Mouse (Mus musculus) heart, embryonic 16.5 days (tissue): ENCODE measurements at regions not wholly inside any gene's neighbourhood (a gene's known extent, or its start where the extent isn't known, plus 50 kb on each side); places are given as distances from the start of the nearest gene placed in this dataset.
A peak's percentile ranks its signal among the peaks of the same experiment; 100 is the strongest.

Experiments
- ATAC-seq: fragments of 200-750 bp; cut with Nextera tagmentation; replicated peaks from 2 replicates; pipeline ENCODE4 v1.8.0; 2017; ENCODE audit warnings: moderate number of reproducible peaks; ENCODE audit not compliant: insufficient read depth, low FRiP score; ENCODE audit errors: extremely low read depth
- H3K27ac ChIP-seq: fragments of 300-500 bp; sonication (generic); 2 replicates; pipeline ENCODE4 v1.5.1; 2014; ENCODE audit warnings: mild to moderate bottlenecking, low read length, control low read depth, moderate library complexity
- H3K27me3 ChIP-seq: fragments of 300-500 bp; sonication (generic); 2 replicates; pipeline ENCODE4 v1.6.1; 2014; ENCODE audit warnings: low read length, mixed read lengths; ENCODE audit not compliant: control insufficient read depth, insufficient read depth
- H3K36me3 ChIP-seq: fragments of 300-500 bp; sonication (generic); 2 replicates; pipeline ENCODE4 v1.6.1; 2014; ENCODE audit not compliant: control insufficient read depth, insufficient read depth
- H3K4me1 ChIP-seq: fragments of 300-500 bp; sonication (generic); 2 replicates; pipeline ENCODE4 v1.6.1; 2014; ENCODE audit warnings: low read length, mixed read lengths; ENCODE audit not compliant: control insufficient read depth, insufficient read depth
- H3K4me2 ChIP-seq: fragments of 300-500 bp; sonication (generic); 2 replicates; pipeline ENCODE4 v1.6.1; 2014; ENCODE audit warnings: low read depth, mild to moderate bottlenecking, control low read depth, low read length
- H3K4me3 ChIP-seq: fragments of 300-500 bp; sonication (generic); 2 replicates; pipeline ENCODE4 v1.5.1; 2014; ENCODE audit warnings: mild to moderate bottlenecking, control low read depth, low read length
- H3K9ac ChIP-seq: fragments of 300-500 bp; sonication (generic); 2 replicates; pipeline ENCODE4 v1.6.1; 2014; ENCODE audit warnings: low read length, control low read depth
- H3K9me3 ChIP-seq: fragments of 300-500 bp; sonication (generic); replicated peaks from 2 replicates; pipeline ENCODE4 v1.6.1; 2016; ENCODE audit warnings: low read length; ENCODE audit not compliant: control insufficient read depth
- whole genome bisulfite sequencing: fragments of 180-500 bp; shearing (Covaris S2); extraction: QIAGEN DNeasy Blood & Tissue Kit; methylation state at CpG from one replicate; pipeline ENCODE4 v1.1.7; 2014; 5-methylcytosine and 5-hydroxymethylcytosine counted together

DNA sequence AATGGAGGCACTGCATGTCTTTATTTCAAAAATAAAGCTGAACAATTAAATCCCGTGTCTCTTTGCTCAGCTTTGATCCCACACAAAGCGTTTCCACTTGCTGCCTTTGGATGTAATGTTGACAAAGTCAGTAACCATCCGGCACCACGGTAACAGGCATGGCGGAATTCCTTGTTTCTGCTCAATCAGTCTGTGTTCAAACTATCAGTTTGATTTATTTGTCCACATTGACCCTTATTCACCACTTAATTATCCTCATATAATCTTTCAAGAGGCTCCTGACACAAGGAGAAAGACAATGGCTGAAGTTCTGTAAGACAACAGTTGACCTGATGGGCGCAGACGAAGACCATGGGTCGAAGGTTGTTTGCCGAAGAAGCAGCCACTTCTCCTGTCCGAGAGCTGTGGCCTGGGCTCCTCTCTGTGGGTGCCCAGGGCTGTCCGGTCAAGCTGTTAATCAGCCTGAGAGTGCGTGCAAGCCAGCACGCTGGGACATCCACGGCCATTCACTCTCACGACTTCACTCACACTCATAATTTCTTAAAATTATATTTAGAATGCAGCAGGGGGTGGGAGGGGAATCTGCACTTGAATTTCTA is 106.1 kb upstream of the Ifngr1 start:
- Histone ChIP-seq H3K9ac (no peak overlapping the region), H3K27ac (no peak overlapping the region), H3K9me3 (no peaks in the 10 kb centered on the region), H3K4me1 (no peaks in the 10 kb centered on the region), H3K4me3 (no peak overlapping the region), H3K27me3 (no peaks in the 10 kb centered on the region), H3K36me3 (no peaks in the 10 kb centered on the region), H3K4me2 (no peak overlapping the region)
- 75% methylated on average over 15 of the region's 15 CpGs for WGBS
- ATAC-seq: no peak

DNA sequence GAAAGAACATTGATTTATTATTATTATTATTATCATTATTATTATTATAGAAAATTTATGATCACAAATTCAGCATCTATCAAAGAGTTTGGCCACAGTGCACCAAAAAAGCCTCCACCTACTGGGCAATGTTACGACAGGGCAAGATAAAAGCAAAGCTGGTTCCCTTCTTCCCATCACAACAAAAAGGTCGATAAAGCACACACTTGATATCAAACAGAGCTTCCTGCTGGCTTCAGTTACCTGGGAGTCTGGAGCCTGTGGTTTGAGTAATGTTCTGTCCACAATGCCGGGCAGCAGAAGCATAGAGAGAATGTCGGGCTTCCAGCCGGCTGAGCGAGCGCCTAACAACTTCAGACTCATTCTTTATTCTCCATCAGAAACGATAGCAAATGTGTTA is 101.2 kb upstream of the Ifngr1 start:
- WGBS: 34% methylated on average over 8 of the region's 8 CpGs
- no peak overlapping the region for H3K27ac ChIP-seq
- H3K4me1 ChIP-seq: peaks cover 5% of the 10 kb centered on the region
- H3K27me3 ChIP-seq: no peaks in the 10 kb centered on the region
- no peaks in the 10 kb centered on the region for H3K9me3 ChIP-seq
- H3K4me3 ChIP-seq: no peak overlapping the region
- no peak overlapping the region for H3K4me2 ChIP-seq
- H3K9ac ChIP-seq: no peak overlapping the region
- H3K36me3 ChIP-seq: no peaks in the 10 kb centered on the region
- no peak for ATAC-seq

DNA sequence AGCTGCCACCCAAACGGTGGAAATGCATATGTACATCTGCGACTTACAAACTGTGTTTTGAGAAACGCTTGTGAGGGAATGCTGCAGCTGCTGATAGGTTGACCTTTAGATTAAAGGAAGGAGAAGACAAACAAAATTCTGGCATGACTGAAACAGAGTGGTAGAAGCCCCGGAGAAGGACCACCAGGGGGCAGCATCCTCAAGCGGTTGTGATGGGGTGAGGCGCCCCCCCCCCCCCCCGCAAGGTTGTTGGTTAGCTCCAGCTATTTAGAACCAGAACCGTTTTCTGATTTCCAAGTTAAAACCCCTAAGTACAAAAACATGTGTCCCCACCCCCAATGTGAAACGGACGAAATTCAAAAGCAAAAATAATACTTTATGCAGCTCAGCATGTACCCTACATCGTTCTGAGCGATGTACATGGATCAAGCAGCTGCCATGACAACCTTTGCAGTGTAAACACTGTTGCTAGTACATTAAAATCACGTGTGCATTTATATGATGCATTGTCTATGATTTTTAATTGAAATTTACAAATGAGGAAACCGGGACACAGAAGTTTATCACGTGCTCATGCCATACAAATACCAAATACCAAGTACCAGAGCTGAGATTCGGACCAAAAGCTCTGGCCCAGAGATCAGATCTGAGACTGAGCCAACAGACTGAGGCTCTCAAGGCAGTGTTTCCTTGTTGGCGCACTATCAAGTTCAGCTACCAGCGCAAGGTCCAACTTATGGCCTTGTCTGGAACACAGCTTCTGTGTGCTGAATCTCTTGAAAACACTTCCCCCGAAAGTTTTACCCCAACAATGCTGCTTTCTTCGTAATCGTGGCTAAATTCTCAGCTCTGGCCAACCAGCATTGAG is 100.0 kb upstream of the Ifngr1 start:
- peaks cover 5% of the 10 kb centered on the region for H3K4me1 ChIP-seq
- no peaks in the 10 kb centered on the region for H3K36me3 ChIP-seq
- no peaks in the 10 kb centered on the region for H3K27me3 ChIP-seq
- H3K4me2 ChIP-seq: no peak overlapping the region
- H3K9ac ChIP-seq: no peak overlapping the region
- ATAC-seq: no peak
- H3K9me3 ChIP-seq: no peaks in the 10 kb centered on the region
- H3K27ac ChIP-seq: no peak overlapping the region
- no peak overlapping the region for H3K4me3 ChIP-seq
- 50% methylated on average over 21 of the region's 21 CpGs for WGBS

DNA sequence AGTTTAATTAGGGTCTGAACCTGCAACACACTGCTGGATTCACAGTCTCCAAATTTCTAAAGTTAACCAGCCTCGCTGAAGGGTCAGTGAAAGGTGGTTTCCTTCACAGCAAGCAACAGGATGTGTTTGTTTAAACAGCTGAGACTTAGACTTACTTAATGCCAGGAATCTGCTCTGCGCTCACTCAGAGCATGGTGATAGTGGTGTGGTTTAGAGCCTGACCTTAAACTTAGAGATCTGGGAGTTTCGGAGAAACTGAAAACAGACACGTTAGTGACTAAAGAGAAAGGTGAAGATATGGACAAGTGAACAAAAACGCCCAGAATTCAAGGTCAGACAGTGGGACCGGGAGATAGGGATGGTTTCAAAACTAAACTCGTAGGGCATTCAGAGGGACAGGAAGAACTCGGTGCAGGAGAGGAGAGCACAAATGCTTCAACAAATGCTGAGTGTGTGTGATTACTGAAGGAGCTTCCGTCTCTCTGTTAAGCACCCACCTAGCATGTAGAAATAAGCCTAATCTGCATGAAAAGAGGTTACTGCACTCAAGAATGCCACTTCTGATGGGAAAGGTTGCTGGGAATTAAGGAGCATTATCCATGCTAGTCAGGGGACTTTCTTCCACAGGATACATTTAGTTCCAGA is 97.2 kb upstream of the Ifngr1 start:
- H3K36me3 ChIP-seq: no peaks in the 10 kb centered on the region
- H3K9me3 ChIP-seq: no peaks in the 10 kb centered on the region
- H3K27me3 ChIP-seq: no peaks in the 10 kb centered on the region
- 7% methylated on average over 9 of the region's 9 CpGs for WGBS
- ATAC-seq: peak; percentile 73
- H3K27ac ChIP-seq: peak overlapping the region; percentile 45
- H3K4me2 ChIP-seq: peak overlapping the region; percentile 56
- H3K9ac ChIP-seq: no peak overlapping the region
- peaks cover 5% of the 10 kb centered on the region for H3K4me1 ChIP-seq
- H3K4me3 ChIP-seq: peak overlapping the region; percentile 30; the same call in 1 of the 2 replicates

DNA sequence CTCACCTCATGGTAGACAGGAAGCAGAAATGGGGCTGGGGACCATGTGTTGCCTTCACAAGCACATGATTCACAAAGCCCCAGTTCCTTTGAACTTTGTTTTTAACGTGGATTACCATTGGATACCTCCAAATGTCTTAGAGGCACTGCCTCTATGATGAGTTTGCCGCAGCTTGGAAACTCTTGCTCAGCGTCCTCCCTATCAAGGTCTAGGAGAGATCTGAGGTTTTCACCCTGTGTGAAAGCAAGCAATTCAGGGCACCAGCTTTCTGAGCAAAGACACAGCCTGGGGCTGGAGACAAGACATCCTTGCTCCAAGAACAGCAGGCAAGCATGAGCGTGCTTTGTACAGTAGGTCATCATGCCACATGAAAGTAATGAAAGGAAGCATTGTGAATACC is 93.6 kb upstream of the Ifngr1 start:
- Histone ChIP-seq H3K27ac (no peak overlapping the region), H3K36me3 (no peaks in the 10 kb centered on the region), H3K9ac (no peak overlapping the region), H3K9me3 (no peaks in the 10 kb centered on the region), H3K4me2 (no peak overlapping the region), H3K4me3 (no peak overlapping the region), H3K27me3 (no peaks in the 10 kb centered on the region), H3K4me1 (peaks cover 5% of the 10 kb centered on the region; the same call in 1 of the 2 replicates)
- ATAC-seq: no peak
- WGBS: 69% methylated on average over 4 of the region's 4 CpGs

DNA sequence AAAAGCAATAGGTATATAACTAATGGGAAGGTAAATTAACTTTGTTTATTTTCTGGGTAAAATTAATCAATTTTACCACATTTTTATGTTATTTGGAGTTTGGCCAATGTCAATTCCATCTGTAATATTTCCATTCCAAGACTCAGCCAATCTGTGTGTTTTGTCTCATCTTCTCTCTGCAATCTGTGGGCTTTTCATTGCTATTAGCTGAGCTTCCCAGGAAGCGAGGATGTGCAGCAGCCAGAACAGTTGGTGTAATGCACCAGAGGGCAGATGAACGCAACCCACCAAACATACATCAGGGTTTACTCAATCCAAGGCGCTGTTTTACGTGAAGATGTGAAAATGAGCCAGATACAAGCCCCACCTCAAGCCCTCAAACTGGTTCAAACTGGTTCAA is 88.9 kb upstream of the Ifngr1 start:
- no peak for ATAC-seq
- no peaks in the 10 kb centered on the region for H3K9me3 ChIP-seq
- H3K27me3 ChIP-seq: no peaks in the 10 kb centered on the region
- 90% methylated on average over 4 of the region's 4 CpGs for WGBS
- no peaks in the 10 kb centered on the region for H3K4me1 ChIP-seq
- no peaks in the 10 kb centered on the region for H3K36me3 ChIP-seq
- no peak overlapping the region for H3K9ac ChIP-seq
- H3K27ac ChIP-seq: no peak overlapping the region
- no peak overlapping the region for H3K4me3 ChIP-seq
- no peak overlapping the region for H3K4me2 ChIP-seq

DNA sequence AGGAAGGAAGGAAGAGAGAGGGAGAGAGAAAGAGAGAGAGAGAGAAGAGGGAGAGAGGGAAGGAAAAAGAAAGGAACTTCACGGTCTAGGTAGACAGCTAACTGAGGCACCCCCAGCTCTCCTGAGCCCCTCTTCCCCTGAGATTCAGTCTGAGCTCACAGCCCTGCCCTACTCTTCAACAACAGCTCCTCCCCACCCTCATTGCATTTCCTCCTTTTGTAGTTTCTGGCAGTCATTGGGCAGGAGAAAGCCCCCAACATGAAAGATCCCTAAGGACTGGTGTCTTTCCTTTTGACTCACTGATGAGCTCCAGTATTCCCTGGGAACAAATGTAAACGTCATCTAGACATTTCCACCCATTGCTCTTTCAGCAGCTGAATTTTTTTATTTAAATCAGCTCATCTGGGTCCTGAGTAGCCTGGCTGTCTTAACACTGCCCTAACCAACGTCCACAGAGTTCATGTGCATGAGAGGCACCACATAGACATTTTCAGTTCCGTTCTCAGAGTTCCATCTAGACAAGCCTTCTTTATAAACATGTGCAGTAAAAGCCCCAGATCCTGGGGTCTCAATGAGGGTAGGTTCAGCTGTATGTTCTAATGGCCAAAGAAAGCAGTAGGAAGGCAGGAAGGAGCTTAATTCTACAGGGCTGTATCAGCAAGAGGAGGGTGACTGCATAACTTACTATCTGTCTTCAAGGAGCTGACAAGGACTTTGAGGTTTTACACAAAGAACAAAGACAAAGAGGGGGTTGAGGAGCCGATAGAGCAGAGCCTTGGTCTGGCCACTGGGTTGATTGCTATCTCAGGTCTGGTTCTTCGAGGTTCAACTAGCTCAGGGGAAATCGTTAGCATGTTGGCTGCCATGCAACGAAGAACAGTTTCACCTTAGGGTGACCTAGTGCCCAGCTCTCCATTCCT is 87.6 kb upstream of the Ifngr1 start:
- Histone ChIP-seq H3K27ac (no peak overlapping the region), H3K4me2 (no peak overlapping the region), H3K4me3 (no peak overlapping the region), H3K27me3 (no peaks in the 10 kb centered on the region), H3K36me3 (no peaks in the 10 kb centered on the region), H3K9ac (no peak overlapping the region), H3K9me3 (no peaks in the 10 kb centered on the region), H3K4me1 (no peaks in the 10 kb centered on the region)
- ATAC-seq: no peak
- WGBS: 39% methylated on average over 8 of the region's 8 CpGs

DNA sequence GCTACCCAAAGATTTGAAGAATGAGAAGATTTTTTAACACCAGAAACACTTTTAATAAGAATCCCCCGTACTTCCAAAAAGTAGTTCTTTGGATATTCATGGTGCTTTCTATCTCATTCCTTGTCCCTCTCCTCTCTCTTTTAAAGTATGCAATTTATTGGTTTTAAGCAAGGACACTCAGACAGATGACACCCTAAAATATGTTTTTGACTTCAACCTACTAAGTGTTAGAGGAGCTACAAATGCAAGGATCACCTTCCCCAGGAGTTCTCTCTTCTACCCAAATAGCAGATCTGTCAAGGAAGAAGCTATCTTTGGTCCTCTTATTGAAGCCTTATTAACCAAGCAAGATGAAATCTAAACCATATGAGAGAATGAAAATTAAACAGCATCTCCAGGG is 86.6 kb upstream of the Ifngr1 start:
- H3K4me3 ChIP-seq: no peak overlapping the region
- WGBS: 97% methylated on average over 1 of the region's 1 CpGs
- H3K27me3 ChIP-seq: no peaks in the 10 kb centered on the region
- no peaks in the 10 kb centered on the region for H3K4me1 ChIP-seq
- H3K36me3 ChIP-seq: no peaks in the 10 kb centered on the region
- no peaks in the 10 kb centered on the region for H3K9me3 ChIP-seq
- no peak for ATAC-seq
- no peak overlapping the region for H3K4me2 ChIP-seq
- no peak overlapping the region for H3K27ac ChIP-seq
- no peak overlapping the region for H3K9ac ChIP-seq
